Mouse (Mus musculus) liver, embryonic 16.5 days (tissue): Measurements from ENCODE around the gene Natd1. TPM values are rescaled to one million over a fixed set of nuclear protein-coding genes. Genes with fewer than 3 reads are reported as not detected.
A peak's percentile ranks its signal among the peaks of the same experiment; 100 is the strongest.

Experiments
- ATAC-seq: fragments of 200-750 bp; cut with Nextera tagmentation; 2 replicates; pipeline ENCODE4 v1.8.0; 2017; ENCODE audit warnings: low read depth, mild to moderate bottlenecking, moderate number of reproducible peaks, moderate library complexity
- H3K27ac ChIP-seq: fragments of 300-500 bp; sonication (generic); 2 replicates; pipeline ENCODE4 v1.5.1; 2014; ENCODE audit warnings: mild to moderate bottlenecking, low read length
- H3K27me3 ChIP-seq: fragments of 300-500 bp; sonication (generic); 2 replicates; pipeline ENCODE4 v1.6.1; 2014; ENCODE audit warnings: low read depth, low read length, mixed read lengths; ENCODE audit not compliant: control insufficient read depth, insufficient read depth
- H3K36me3 ChIP-seq: fragments of 300-500 bp; sonication (generic); 2 replicates; pipeline ENCODE4 v1.6.1; 2014; ENCODE audit warnings: mild to moderate bottlenecking; ENCODE audit not compliant: control insufficient read depth, insufficient read depth
- H3K4me1 ChIP-seq: fragments of 300-500 bp; sonication (generic); 2 replicates; pipeline ENCODE4 v1.6.1; 2014; ENCODE audit warnings: low read depth, low read length, mixed read lengths; ENCODE audit not compliant: control insufficient read depth
- H3K4me2 ChIP-seq: fragments of 300-500 bp; sonication (generic); 2 replicates; pipeline ENCODE4 v1.6.1; 2014; ENCODE audit warnings: low read depth, low read length, mixed read lengths
- H3K4me3 ChIP-seq: fragments of 300-500 bp; sonication (generic); 2 replicates; pipeline ENCODE4 v1.5.1; 2014; ENCODE audit warnings: low read depth, mild to moderate bottlenecking, low read length
- H3K9ac ChIP-seq: fragments of 300-500 bp; sonication (generic); 2 replicates; pipeline ENCODE4 v1.6.1; 2014; ENCODE audit warnings: low read depth, low read length
- H3K9me3 ChIP-seq: fragments of 300-500 bp; sonication (generic); replicated peaks from 2 replicates; pipeline ENCODE4 v1.6.1; 2016; ENCODE audit warnings: low read length; ENCODE audit not compliant: control insufficient read depth
- WGBS: fragments of 180-500 bp; shearing (Covaris S2); extraction: QIAGEN DNeasy Blood & Tissue Kit; methylation state at CpG from one replicate; pipeline ENCODE4 v1.1.7; 2014; ENCODE audit not compliant: insufficient replicate concordance; 5-methylcytosine and 5-hydroxymethylcytosine counted together
- polyA plus RNA-seq: library from polyadenylated mRNA; unstranded; fragments of >200 nt; fragmentation: Nextera tagmentation; extraction: Ambion mirVana; gene quantifications from 2 replicates; pipeline ENCODE4 v1.2.1, GENCODE M21; 2015

Gene Natd1
- polyA plus RNA-seq, 1 experiment from 2014 or later, result 14.3 TPM

DNA sequence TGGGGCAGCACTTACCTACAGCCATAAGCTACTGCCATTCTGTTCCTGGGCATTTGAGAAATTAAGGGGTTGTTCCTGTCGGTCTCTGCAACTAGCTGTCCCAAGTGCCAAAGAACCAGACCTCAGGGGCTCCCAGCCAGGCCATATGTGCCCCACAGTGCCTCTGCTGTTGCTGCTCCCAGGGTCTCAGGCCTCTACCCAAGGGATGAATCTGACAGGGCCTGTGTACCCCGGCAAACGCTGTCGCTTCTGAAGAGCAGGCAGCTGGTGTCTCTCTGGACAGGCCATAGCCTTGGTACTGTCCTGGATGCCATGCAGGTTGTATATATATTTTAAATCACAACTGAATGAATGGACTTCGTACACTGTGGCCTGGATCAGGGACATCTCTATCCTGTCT lies 37.3 kb upstream of the Natd1 start:
- H3K9me3 ChIP-seq, result no peaks in the 10 kb centered on the region
- peaks cover 10% of the 10 kb centered on the region for H3K4me1 ChIP-seq
- no peak overlapping the region for H3K4me3 ChIP-seq
- H3K27me3 ChIP-seq, result no peaks in the 10 kb centered on the region
- no peak overlapping the region for H3K27ac ChIP-seq
- H3K36me3 ChIP-seq, result peaks cover 48% of the 10 kb centered on the region
- ATAC-seq, result no peak
- 84% methylated on average over 5 of the region's 5 CpGs for WGBS
- no peak overlapping the region for H3K4me2 ChIP-seq
- no peak overlapping the region for H3K9ac ChIP-seq

DNA sequence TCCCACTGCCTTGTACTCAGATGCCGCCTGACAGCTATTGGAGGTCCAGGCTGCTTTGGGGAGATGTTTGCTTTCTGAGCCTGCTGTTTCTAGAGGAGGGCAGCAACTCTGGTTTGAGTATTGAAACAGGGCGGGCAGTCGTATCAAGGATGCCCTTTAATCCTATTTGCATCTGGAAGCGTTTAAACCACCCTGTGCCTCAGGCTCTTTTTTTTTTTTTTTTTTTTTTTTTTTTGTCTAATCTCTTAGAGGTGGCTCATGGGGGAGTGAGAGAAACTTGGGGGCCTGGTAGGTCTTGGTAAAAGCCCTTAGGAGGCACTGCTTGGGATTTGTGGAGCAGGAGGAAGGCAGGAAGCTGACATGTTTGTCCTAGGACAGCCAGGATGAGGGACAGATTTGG lies 30.5 kb upstream of the Natd1 start:
- no peak overlapping the region for H3K27ac ChIP-seq
- no peak for ATAC-seq
- H3K4me2 ChIP-seq, result no peak overlapping the region
- H3K9ac ChIP-seq, result no peak overlapping the region
- 87% methylated on average over 4 of the region's 4 CpGs for WGBS
- H3K4me3 ChIP-seq, result no peak overlapping the region
- H3K27me3 ChIP-seq, result no peaks in the 10 kb centered on the region
- H3K4me1 ChIP-seq, result peaks cover 32% of the 10 kb centered on the region
- H3K9me3 ChIP-seq, result no peaks in the 10 kb centered on the region
- H3K36me3 ChIP-seq, result peaks cover 75% of the 10 kb centered on the region

DNA sequence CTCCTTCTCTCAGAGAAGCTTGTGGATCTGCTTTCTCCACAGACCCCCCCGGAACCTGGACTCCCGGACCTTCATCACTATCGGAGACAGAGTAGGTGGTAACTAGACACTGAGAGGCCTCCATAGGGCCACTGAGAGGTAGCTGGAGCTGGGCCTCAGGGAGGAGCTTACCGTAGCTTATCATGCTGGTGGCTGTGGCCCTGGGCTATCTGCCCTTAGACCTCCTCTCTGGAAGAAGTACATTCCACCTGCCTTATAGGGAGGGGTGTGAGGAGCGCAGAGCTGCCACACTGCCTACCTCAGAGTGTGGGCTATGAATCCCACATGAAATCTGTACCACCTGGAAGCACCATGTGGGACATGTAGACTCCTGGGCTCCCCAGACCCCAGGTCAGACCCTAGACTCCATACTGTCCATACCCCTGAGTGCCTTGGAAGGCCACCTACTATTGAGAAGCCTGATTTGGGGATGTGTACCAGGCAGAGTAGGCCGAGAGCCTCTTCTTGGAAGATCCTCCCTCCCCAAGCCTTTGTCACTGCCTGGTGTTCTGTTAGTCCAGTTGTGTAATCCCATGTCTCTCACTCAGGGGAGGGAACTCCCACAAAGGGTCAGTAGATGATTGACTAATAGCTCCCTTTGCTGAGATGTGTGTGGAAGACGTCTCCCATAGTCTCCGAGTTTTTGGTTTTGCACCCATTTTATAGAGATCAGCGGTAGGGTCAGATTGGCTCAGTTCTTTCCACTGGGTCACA lies 27.9 kb upstream of the Natd1 start:
- Histone ChIP-seq H3K4me3 (peak overlapping the region; percentile 13), H3K36me3 (peaks cover 55% of the 10 kb centered on the region), H3K4me2 (peak overlapping the region; percentile 50), H3K27ac (peak overlapping the region; percentile 89), H3K9ac (peak overlapping the region; percentile 44), H3K4me1 (peaks cover 48% of the 10 kb centered on the region), H3K9me3 (no peaks in the 10 kb centered on the region), H3K27me3 (no peaks in the 10 kb centered on the region)
- WGBS, result 50% methylated on average over 9 of the region's 9 CpGs
- peak; percentile 90 for ATAC-seq

DNA sequence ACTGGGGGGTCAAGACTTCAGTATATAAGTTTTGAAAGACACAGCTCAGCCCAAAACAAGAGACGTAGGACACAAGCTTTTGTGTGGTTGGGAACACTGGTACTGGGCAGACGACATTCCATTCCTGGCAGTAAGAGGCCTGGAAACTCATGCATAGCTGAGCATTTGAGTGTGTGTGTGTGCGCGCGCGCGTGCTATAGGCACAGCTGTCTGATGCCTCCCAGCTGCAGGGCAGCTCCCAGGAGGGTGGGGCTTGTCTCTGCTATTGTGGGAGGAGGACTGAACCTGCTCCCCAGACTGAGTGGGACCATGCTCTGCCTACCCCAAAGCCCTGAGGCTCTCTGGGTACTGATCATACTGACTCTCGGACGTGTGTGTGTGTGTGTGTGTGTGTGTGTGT lies 26.8 kb upstream of the Natd1 start:
- H3K4me3 ChIP-seq, result peak overlapping the region; percentile 13
- no peaks in the 10 kb centered on the region for H3K9me3 ChIP-seq
- H3K4me2 ChIP-seq, result peak overlapping the region; percentile 50
- H3K36me3 ChIP-seq, result peaks cover 44% of the 10 kb centered on the region
- H3K9ac ChIP-seq, result 0 out of 2 replicates have a peak overlapping the region, but pooled peaks have one; percentile 9
- peak; percentile 75 for ATAC-seq
- WGBS, result 53% methylated on average over 9 of the region's 9 CpGs
- H3K27me3 ChIP-seq, result no peaks in the 10 kb centered on the region
- H3K4me1 ChIP-seq, result peaks cover 59% of the 10 kb centered on the region
- peak overlapping the region; percentile 89 for H3K27ac ChIP-seq

DNA sequence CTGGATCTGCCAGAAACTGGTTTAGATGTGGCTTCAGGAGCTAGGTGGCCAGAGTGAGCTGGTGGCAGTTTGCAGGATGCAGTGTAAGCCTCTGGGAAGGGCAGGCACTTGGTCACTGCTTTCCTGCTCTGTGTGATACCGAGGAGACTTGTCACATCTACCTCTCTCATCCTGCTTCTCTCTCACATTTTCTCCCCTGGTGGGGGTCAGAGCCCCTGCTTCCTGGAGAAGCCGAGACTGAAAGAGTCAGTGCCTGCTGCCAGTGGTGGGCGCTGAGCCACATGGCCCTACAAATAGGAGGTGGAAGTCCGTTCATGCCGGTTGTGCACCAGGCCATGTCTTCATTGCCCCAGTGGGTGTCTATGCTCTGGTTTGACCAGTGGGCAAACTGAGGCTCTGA lies 26.0 kb upstream of the Natd1 start:
- Histone ChIP-seq H3K9me3 (no peaks in the 10 kb centered on the region), H3K27me3 (no peaks in the 10 kb centered on the region), H3K9ac (no peak overlapping the region), H3K27ac (no peak overlapping the region), H3K4me1 (peaks cover 67% of the 10 kb centered on the region), H3K4me2 (no peak overlapping the region), H3K36me3 (peaks cover 35% of the 10 kb centered on the region), H3K4me3 (no peak overlapping the region)
- no peak for ATAC-seq
- WGBS, result 85% methylated on average over 5 of the region's 5 CpGs

DNA sequence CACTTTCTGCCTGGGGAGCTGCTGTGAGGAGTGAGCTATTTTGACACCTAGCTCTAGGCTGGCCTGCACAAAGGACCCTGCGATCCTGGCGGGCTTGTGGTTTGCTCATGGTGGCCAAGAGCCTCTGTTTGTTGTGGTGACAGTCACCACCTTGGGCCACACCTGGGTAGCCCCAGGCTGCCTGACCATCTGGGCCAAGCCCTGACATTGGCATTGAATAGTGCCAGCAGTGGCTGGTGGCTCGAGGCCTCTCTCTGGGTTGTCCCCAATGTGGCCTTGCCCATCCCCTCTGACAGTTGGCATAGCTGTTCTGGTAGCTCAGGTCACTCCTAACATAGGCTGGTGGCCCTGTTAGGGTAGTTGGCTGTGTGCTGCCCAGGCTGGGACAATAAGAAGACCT lies 24.9 kb upstream of the Natd1 start:
- H3K27ac ChIP-seq, result no peak overlapping the region
- H3K9me3 ChIP-seq, result no peaks in the 10 kb centered on the region
- H3K9ac ChIP-seq, result no peak overlapping the region
- WGBS, result 83% methylated on average over 3 of the region's 3 CpGs
- peaks cover 25% of the 10 kb centered on the region for H3K36me3 ChIP-seq
- no peak overlapping the region for H3K4me3 ChIP-seq
- H3K4me2 ChIP-seq, result no peak overlapping the region
- no peak for ATAC-seq
- H3K27me3 ChIP-seq, result no peaks in the 10 kb centered on the region
- peaks cover 77% of the 10 kb centered on the region for H3K4me1 ChIP-seq

DNA sequence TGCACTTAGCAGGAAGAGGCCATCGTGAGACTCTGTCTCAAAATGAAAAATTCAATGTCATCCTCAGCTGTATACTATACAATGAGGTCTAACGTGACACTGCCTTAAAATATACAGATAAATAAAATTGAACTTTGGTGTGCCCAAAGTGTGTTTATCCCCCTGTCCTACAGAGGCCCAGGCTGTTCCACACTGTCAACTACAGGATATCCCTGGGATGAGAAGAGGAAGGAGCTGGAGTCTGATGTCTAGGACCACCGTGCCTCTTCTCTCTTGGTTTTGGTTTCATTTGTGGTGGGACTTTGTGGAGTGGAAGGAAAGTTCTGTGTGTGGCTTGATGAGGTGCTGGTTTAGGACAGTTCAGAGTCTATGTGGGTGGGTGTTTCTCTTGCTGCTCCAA lies 23.1 kb upstream of the Natd1 start:
- no peak overlapping the region for H3K4me2 ChIP-seq
- no peak for ATAC-seq
- no peak overlapping the region for H3K4me3 ChIP-seq
- no peak overlapping the region for H3K27ac ChIP-seq
- H3K27me3 ChIP-seq, result no peaks in the 10 kb centered on the region
- WGBS, result 41% methylated on average over 3 of the region's 3 CpGs
- peaks cover 87% of the 10 kb centered on the region for H3K4me1 ChIP-seq
- 0 out of 2 replicates have a peak overlapping the region, but pooled peaks have one; percentile 2 for H3K9ac ChIP-seq
- H3K36me3 ChIP-seq, result peaks cover 10% of the 10 kb centered on the region
- H3K9me3 ChIP-seq, result no peaks in the 10 kb centered on the region

DNA sequence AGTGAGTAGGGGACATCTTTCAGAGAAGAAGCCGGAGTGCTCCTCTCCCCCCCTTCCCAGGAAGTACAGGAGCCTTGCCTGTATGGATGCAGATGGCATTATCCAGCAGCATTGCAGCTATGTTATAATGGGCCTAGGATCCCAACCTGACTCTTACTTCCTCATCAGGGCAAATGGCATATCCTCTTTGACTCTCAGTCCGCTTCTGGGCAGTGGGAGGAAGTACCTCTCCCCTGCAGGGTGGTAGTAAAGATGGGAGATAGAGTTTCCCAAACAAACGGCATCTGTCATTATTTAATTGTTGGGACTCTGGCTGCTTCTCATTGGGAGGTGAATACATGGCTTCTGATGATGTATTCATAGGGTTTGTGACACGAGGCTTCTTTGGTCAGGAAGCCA lies 21.4 kb upstream of the Natd1 start:
- no peaks in the 10 kb centered on the region for H3K9me3 ChIP-seq
- WGBS, result 30% methylated on average over 4 of the region's 4 CpGs
- peaks cover 74% of the 10 kb centered on the region for H3K4me1 ChIP-seq
- H3K9ac ChIP-seq, result peak overlapping the region; percentile 71
- H3K36me3 ChIP-seq, result peaks cover 7% of the 10 kb centered on the region
- peak overlapping the region; percentile 67 for H3K4me2 ChIP-seq
- peak overlapping the region; percentile 98 for H3K27ac ChIP-seq
- H3K27me3 ChIP-seq, result no peaks in the 10 kb centered on the region
- no peak for ATAC-seq
- peak overlapping the region; percentile 48 for H3K4me3 ChIP-seq

DNA sequence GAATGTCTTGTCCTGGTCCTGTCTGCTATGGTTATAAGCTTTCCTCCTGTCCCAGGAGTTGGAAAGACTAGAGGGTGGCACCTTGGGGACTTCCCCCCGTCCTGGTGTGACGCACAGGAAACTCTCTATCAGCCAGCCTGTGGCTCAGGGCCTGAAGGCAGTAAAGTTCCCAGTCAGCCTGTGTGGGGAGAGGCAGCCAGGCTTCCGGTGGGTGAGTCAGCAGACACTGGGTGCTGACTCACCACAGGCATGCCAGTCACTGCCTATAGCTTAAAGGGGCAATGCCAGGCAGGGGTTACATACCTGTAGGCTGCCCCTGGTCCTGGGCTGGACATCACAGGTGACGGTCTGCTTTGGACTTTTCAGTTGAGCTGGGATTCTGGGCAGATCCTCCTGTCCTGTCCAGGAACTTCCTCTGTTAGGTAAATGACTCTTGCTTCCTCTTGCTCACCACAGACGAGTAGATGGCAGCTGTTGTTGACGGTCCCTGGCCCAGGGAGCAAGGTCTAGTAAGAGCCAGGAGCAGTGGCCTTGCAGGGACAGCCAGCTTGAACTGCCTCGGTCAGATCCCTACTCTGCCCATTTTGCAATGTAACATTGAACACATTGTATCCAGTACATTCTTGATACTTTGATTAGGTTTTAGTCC lies 20.9 kb upstream of the Natd1 start:
- H3K27me3 ChIP-seq, result no peaks in the 10 kb centered on the region
- ATAC-seq, result peak; percentile 79

More for the DNA sequence above, 20.9 kb upstream of the Natd1 start:
- H3K4me2 ChIP-seq, result peak overlapping the region; percentile 67
- H3K9me3 ChIP-seq, result no peaks in the 10 kb centered on the region
- H3K36me3 ChIP-seq, result peaks cover 7% of the 10 kb centered on the region
- H3K27ac ChIP-seq, result peak overlapping the region; percentile 98
- peaks cover 74% of the 10 kb centered on the region for H3K4me1 ChIP-seq
- 9% methylated on average over 7 of the region's 7 CpGs for WGBS
- H3K4me3 ChIP-seq, result peak overlapping the region; percentile 48
- peak overlapping the region; percentile 71 for H3K9ac ChIP-seq
